Mouse (Mus musculus) brain, embryonic 14.5 days (tissue): ENCODE measurements around the gene Slc16a10.

Source experiments
- CTCF ChIP-seq: fragments of 200-500 bp; IDR thresholded peaks from 2 replicates; pipeline ENCODE4 v1.5.1; 2012; ENCODE audit warnings: inconsistent platforms, mild to moderate bottlenecking, moderate library complexity, borderline replicate concordance; ENCODE audit not compliant: insufficient read depth, insufficient read length; ENCODE audit errors: extremely low read depth
- POLR2A ChIP-seq: fragments of 200-500 bp; IDR thresholded peaks from 2 replicates; pipeline ENCODE4 v1.6.1; 2012; ENCODE audit warnings: mild to moderate bottlenecking, inconsistent platforms, borderline replicate concordance; ENCODE audit not compliant: poor library complexity, insufficient read depth, insufficient read length, severe bottlenecking; ENCODE audit errors: extremely low read depth

DNA sequence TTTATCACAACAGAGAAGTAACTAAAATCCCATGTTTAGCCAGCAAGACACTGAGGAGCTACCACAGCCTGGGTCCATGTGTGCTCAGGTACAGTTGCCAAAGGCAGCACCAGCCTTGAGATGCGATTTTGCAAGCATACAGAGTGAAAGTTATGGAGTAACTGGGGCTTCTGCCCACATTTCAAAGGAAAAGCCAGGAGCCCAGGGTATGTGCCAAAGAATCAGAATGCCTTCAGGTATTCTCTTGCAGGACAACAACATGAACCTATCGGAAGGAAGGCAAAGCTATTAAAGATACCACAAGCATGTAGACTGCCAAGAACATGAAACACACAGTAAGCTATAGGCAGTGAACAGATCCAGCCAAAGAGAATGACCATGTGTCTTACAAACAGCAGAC, 141.3 kb downstream of the Slc16a10 start:
- TF ChIP-seq CTCF: no peak
- no peak for TF ChIP-seq POLR2A
